Mouse (Mus musculus) layer of hippocampus, adult 18-20 months (tissue): ENCODE measurements around the gene Evi2b. TPM values are rescaled to one million over a fixed set of nuclear protein-coding genes. Genes with fewer than 3 reads are reported as not detected.

ENCODE experiments used
- DNase-seq, 2 experiments: peaks; one replicate each; pipeline ENCODE4 v3.0.0; 2022; ENCODE audit warnings: low spot score in 2 of 2
- long read RNA-seq: library from polyadenylated mRNA; stranded (forward); transcript quantifications from one replicate; pipeline ENCODE4 v2.0.0, GENCODE M21; 2021
- total RNA-seq, 2 experiments: library from RNA; stranded (reverse); gene quantifications; 2 replicates each; pipeline ENCODE4 v1.2.3; 2021

Gene Evi2b
- total RNA-seq = under 1 TPM; 0.41 to 0.54 TPM
- long read RNA-seq = 0 reads

- no peak for DNase-seq
Observed at GRCm38 (mm10) chr11:79523560-79524309, at the start of gene Evi2b. Gene Evi2b, minus strand, starts transcription at chr11:79523762.

- no peak for DNase-seq
Observed at GRCm38 (mm10) chr11:79570319-79570718, 46.8 kb upstream of the Evi2b start.

- DNase-seq = no peak
Observed at GRCm38 (mm10) chr11:79568197-79568911, 44.8 kb upstream of the Evi2b start.

GRCm38 (mm10) chr11:79566947-79567346 lies 43.4 kb upstream of the Evi2b start:
- no peak for DNase-seq

GRCm38 (mm10) chr11:79563493-79563892 lies 39.9 kb upstream of the Evi2b start:
- no peak for DNase-seq

GRCm38 (mm10) chr11:79560536-79560935 lies 37.0 kb upstream of the Evi2b start:
- no peak for DNase-seq

- DNase-seq = no peak
Observed at GRCm38 (mm10) chr11:79552622-79553021, 29.1 kb upstream of the Evi2b start.

GRCm38 (mm10) chr11:79536293-79536692 lies 12.7 kb upstream of the Evi2b start:
- DNase-seq = no peak

- no peak for DNase-seq
Observed at GRCm38 (mm10) chr11:79535554-79535953, 12.0 kb upstream of the Evi2b start.

GRCm38 (mm10) chr11:79533950-79534690 lies 10.6 kb upstream of the Evi2b start:
- DNase-seq = peak in 1 of 2 experiments; percentile 53

GRCm38 (mm10) chr11:79533311-79533710 lies 9.7 kb upstream of the Evi2b start:
- DNase-seq = no peak

- DNase-seq = no peak
Observed at GRCm38 (mm10) chr11:79531485-79531884, 7.9 kb upstream of the Evi2b start.

- DNase-seq = no peak
Observed at GRCm38 (mm10) chr11:79530774-79531173, 7.2 kb upstream of the Evi2b start.

GRCm38 (mm10) chr11:79530333-79530761 lies 6.8 kb upstream of the Evi2b start, which contains the start of the genes Evi2 and Evi2a:
Gene Evi2, minus strand, starts transcription at chr11:79530589.
Gene Evi2a, minus strand, starts transcription at chr11:79530609.
- DNase-seq = peak in 1 of 2 experiments; percentile 49

GRCm38 (mm10) chr11:79529736-79530135 lies 6.2 kb upstream of the Evi2b start:
- no peak for DNase-seq

- no peak for DNase-seq
Observed at GRCm38 (mm10) chr11:79529226-79529625, 5.7 kb upstream of the Evi2b start.

- no peak for DNase-seq
Observed at GRCm38 (mm10) chr11:79528601-79529000, 5.0 kb upstream of the Evi2b start.

GRCm38 (mm10) chr11:79527739-79528384 lies 4.3 kb upstream of the Evi2b start:
- DNase-seq = no peak

- DNase-seq = no peak
Observed at GRCm38 (mm10) chr11:79527015-79527738, 3.6 kb upstream of the Evi2b start.

- DNase-seq = no peak
Observed at GRCm38 (mm10) chr11:79526549-79526948, 3.0 kb upstream of the Evi2b start.

GRCm38 (mm10) chr11:79524310-79524575 lies 681 bp upstream of the Evi2b start:
- DNase-seq = no peak
